Mouse (Mus musculus): ENCODE data around the gene Pdzrn3.

Pdzrn3 gene

GRCm38 (mm10) chr6:101291944-101292343 is 85.8 kb downstream of the Pdzrn3 start:
- in situ Hi-C loops (cut with MboI, MseI) = no loop called here

GRCm38 (mm10) chr6:101290160-101290559 is 87.5 kb downstream of the Pdzrn3 start:
- in situ Hi-C loops (cut with MboI, MseI) = no loop called here

- in situ Hi-C loops (cut with MboI, MseI) = no loop called here
Observed at GRCm38 (mm10) chr6:101289428-101289827, 88.3 kb downstream of the Pdzrn3 start.

- in situ Hi-C loops (cut with MboI, MseI) = no loop called here
Observed at GRCm38 (mm10) chr6:101287566-101288173, 90.0 kb downstream of the Pdzrn3 start.

GRCm38 (mm10) chr6:101287077-101287476 is 90.6 kb downstream of the Pdzrn3 start:
- in situ Hi-C loops (cut with MboI, MseI) = no loop called here

GRCm38 (mm10) chr6:101284368-101284955 is 93.2 kb downstream of the Pdzrn3 start:
- in situ Hi-C loops (cut with MboI, MseI) = no loop called here

GRCm38 (mm10) chr6:101283891-101284290 is 93.8 kb downstream of the Pdzrn3 start:
- in situ Hi-C loops (cut with MboI, MseI) = no loop called here

- in situ Hi-C loops (cut with MboI, MseI) = no loop called here
Observed at GRCm38 (mm10) chr6:101281644-101282043, 96.1 kb downstream of the Pdzrn3 start.

- in situ Hi-C loops (cut with MboI, MseI) = no loop called here
Observed at GRCm38 (mm10) chr6:101280811-101281218, 96.9 kb downstream of the Pdzrn3 start.

- in situ Hi-C loops (cut with MboI, MseI) = no loop called here
Observed at GRCm38 (mm10) chr6:101278286-101278932, 99.3 kb downstream of the Pdzrn3 start.

- in situ Hi-C loops (cut with MboI, MseI) = no loop called here
Observed at GRCm38 (mm10) chr6:101276261-101276660, 101.4 kb downstream of the Pdzrn3 start.

GRCm38 (mm10) chr6:101275806-101276205 is 101.9 kb downstream of the Pdzrn3 start:
- in situ Hi-C loops (cut with MboI, MseI) = no loop called here

- in situ Hi-C loops (cut with MboI, MseI) = loop anchor here in 1 of 2 experiments (5.0 kb wide), 1 partner anchor 388 kb away; no protein-coding TSS in a partner anchor
Observed at GRCm38 (mm10) chr6:101274846-101275245, 102.9 kb downstream of the Pdzrn3 start.

GRCm38 (mm10) chr6:101272256-101272655 is 105.4 kb downstream of the Pdzrn3 start:
- in situ Hi-C loops (cut with MboI, MseI) = loop anchor here in 1 of 2 experiments (5.0 kb wide), 1 partner anchor 385 kb away; no protein-coding TSS in a partner anchor

- in situ Hi-C loops (cut with MboI, MseI) = loop anchor here in 1 of 2 experiments (5.0 kb wide), 1 partner anchor 384 kb away; no protein-coding TSS in a partner anchor
Observed at GRCm38 (mm10) chr6:101271378-101272135, 106.1 kb downstream of the Pdzrn3 start.

- in situ Hi-C loops (cut with MboI, MseI) = loop anchor here in 1 of 2 experiments (5.0 kb wide), 1 partner anchor 383 kb away; no protein-coding TSS in a partner anchor
Observed at GRCm38 (mm10) chr6:101270095-101270826, 107.4 kb downstream of the Pdzrn3 start.

- in situ Hi-C loops (cut with MboI, MseI) = loop anchor here in 1 of 2 experiments (5.0 kb wide), 1 partner anchor 382 kb away; no protein-coding TSS in a partner anchor
Observed at GRCm38 (mm10) chr6:101269335-101270094, 108.2 kb downstream of the Pdzrn3 start.

GRCm38 (mm10) chr6:101268266-101268665 is 109.4 kb downstream of the Pdzrn3 start:
- in situ Hi-C loops (cut with MboI, MseI) = no loop called here

- in situ Hi-C loops (cut with MboI, MseI) = no loop called here
Observed at GRCm38 (mm10) chr6:101266787-101267186, 110.9 kb downstream of the Pdzrn3 start.

- in situ Hi-C loops (cut with MboI, MseI) = loop anchor here in 1 of 2 experiments (5.0 kb wide), 1 partner anchor 371 kb away; no protein-coding TSS in a partner anchor
Observed at GRCm38 (mm10) chr6:101263544-101263943, 114.2 kb downstream of the Pdzrn3 start.
